Mouse (Mus musculus) embryonic facial prominence, embryonic 11.5 days (tissue): ENCODE measurements around the gene Brd4. TPM values are rescaled to one million over a fixed set of nuclear protein-coding genes. Genes with fewer than 3 reads are reported as not detected.

Experiments used
- ATAC-seq: fragments of 200-750 bp; cut with Nextera tagmentation; replicated peaks from 2 replicates; pipeline ENCODE4 v1.8.0; 2017; ENCODE audit warnings: low read depth; ENCODE audit not compliant: insufficient number of reproducible peaks, low FRiP score, low TSS enrichment
- DNase-seq: peaks from one replicate; pipeline ENCODE4 v3.0.0-alpha.2; 2015; ENCODE audit warnings: low spot score
- H3K27ac ChIP-seq: fragments of 300-500 bp; sonication (generic); replicated peaks from 2 replicates; pipeline ENCODE4 v1.5.1; 2014; ENCODE audit warnings: mild to moderate bottlenecking, low read depth, low read length, control low read depth
- H3K27me3 ChIP-seq: fragments of 300-500 bp; sonication (generic); 2 replicates; pipeline ENCODE4 v1.6.1; 2014; ENCODE audit warnings: mild to moderate bottlenecking, low read length, moderate library complexity, mixed read lengths; ENCODE audit not compliant: control insufficient read depth, insufficient read depth
- H3K36me3 ChIP-seq: fragments of 300-500 bp; sonication (generic); replicated peaks from 2 replicates; pipeline ENCODE4 v1.6.1; 2014; ENCODE audit warnings: low read depth, mild to moderate bottlenecking, low read length, moderate library complexity, mixed read lengths; ENCODE audit not compliant: control insufficient read depth, insufficient read depth
- H3K4me1 ChIP-seq: fragments of 300-500 bp; sonication (generic); 2 replicates; pipeline ENCODE4 v1.6.1; 2014; ENCODE audit warnings: low read length, mixed read lengths; ENCODE audit not compliant: control insufficient read depth, insufficient read depth
- H3K4me2 ChIP-seq: fragments of 300-500 bp; sonication (generic); 2 replicates; pipeline ENCODE4 v1.6.1; 2014; ENCODE audit warnings: low read depth, mild to moderate bottlenecking, control low read depth, low read length, moderate library complexity
- H3K4me3 ChIP-seq: fragments of 300-500 bp; sonication (generic); 2 replicates; pipeline ENCODE4 v1.5.1; 2014; ENCODE audit warnings: low read depth, low read length, control low read depth
- H3K9ac ChIP-seq: fragments of 300-500 bp; sonication (generic); replicated peaks from 2 replicates; pipeline ENCODE4 v1.6.1; 2014; ENCODE audit warnings: mild to moderate bottlenecking, control low read depth, low read length
- H3K9me3 ChIP-seq: fragments of 300-500 bp; sonication (generic); replicated peaks from 2 replicates; pipeline ENCODE4 v1.6.1; 2016; ENCODE audit warnings: mild to moderate bottlenecking, low read length, inconsistent platforms, mixed read lengths; ENCODE audit not compliant: control insufficient read depth
- WGBS: fragments of 180-500 bp; shearing (Covaris S2); extraction: QIAGEN DNeasy Blood & Tissue Kit; methylation state at CpG from one replicate; pipeline ENCODE4 v1.1.7; 2014; 5-methylcytosine and 5-hydroxymethylcytosine counted together
- polyA plus RNA-seq: library from polyadenylated mRNA; unstranded; fragments of >200 nt; fragmentation: Nextera tagmentation; extraction: Ambion mirVana; gene quantifications from 2 replicates; pipeline ENCODE4 v1.2.1, GENCODE M21; 2014

Brd4 gene
- polyA plus RNA-seq, 1 experiment from 2014 or later, result 81.5 TPM

DNA sequence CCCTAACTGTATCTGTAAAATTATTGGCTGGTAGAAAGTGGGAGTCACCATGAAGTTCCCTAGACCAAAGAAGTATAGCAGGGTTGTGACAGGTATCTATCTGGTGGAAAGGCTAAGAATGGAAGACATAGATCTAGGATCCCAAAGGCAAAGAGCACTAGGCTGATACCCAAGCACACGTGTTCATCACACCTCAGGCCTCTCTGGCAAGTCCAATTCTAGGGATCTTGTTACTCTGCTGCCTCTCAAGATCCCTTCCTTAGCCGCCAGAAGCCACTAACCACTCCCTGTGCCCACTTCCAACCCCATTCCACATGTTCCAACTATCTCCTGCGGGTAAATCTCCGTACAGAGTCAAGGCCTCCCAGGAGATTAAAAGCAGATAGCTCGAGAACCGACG is 35.4 kb upstream of the Brd4 start:
- H3K9me3 ChIP-seq, result no peaks in the 10 kb centered on the region
- H3K4me2 ChIP-seq, result peak overlapping the region; percentile 51
- under 1% methylated on average over 7 of the region's 7 CpGs for WGBS
- DNase-seq (peak; percentile 9), ATAC-seq (no peak)
- H3K4me1 ChIP-seq, result no peaks in the 10 kb centered on the region
- H3K36me3 ChIP-seq, result peaks cover 17% of the 10 kb centered on the region
- peak overlapping the region; percentile 95 for H3K9ac ChIP-seq
- H3K27me3 ChIP-seq, result no peaks in the 10 kb centered on the region
- H3K4me3 ChIP-seq, result peak overlapping the region; percentile 91
- H3K27ac ChIP-seq, result no peak overlapping the region

DNA sequence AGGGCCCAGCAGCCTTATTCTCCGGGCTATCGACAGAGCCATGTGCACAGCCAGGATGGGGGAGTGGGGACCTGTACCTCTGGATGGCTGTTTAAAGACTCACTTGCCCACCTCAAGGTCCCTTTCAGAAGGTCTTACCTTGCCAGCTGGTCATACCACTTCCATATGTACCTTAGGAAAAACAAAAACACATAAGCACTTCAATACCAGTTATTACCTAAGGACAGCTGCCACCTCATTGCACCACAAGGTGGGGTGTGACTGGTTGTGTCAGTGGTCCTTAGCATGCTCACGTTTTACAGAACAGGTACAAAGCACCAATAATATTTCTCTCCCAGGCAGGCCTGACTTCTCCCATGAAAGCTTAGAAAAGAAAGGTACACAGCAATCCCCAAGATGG is 33.2 kb upstream of the Brd4 start:
- no peak for ATAC-seq
- no peak overlapping the region for H3K4me3 ChIP-seq
- H3K9ac ChIP-seq, result no peak overlapping the region
- no peaks in the 10 kb centered on the region for H3K4me1 ChIP-seq
- H3K36me3 ChIP-seq, result peaks cover 21% of the 10 kb centered on the region
- H3K9me3 ChIP-seq, result no peaks in the 10 kb centered on the region
- WGBS, result 85% methylated on average over 3 of the region's 3 CpGs
- H3K27me3 ChIP-seq, result no peaks in the 10 kb centered on the region
- H3K27ac ChIP-seq, result no peak overlapping the region
- H3K4me2 ChIP-seq, result no peak overlapping the region
- DNase-seq, result no peak

DNA sequence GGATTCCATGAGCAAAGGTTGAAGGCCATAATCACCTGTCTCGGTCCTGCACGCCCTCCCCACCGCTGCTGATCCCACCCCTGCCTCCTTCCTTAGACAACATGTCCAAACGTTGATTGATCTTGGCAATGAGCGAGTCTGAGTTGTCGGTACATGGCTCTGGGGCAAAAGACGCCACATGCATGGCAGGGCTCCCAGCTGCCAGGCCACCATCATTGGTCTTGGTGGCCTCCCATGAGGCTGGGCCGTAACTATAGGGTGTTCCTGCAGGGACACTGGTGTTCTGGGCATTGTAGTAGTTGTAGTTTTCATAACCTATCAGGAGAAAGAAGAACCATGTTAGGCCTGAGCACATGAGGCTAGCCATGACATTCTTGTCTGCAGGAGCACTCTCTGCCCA is 32.5 kb upstream of the Brd4 start:
- H3K4me2 ChIP-seq, result no peak overlapping the region
- DNase-seq (no peak), ATAC-seq (no peak)
- peaks cover 25% of the 10 kb centered on the region for H3K36me3 ChIP-seq
- WGBS, result 92% methylated on average over 8 of the region's 8 CpGs
- no peaks in the 10 kb centered on the region for H3K4me1 ChIP-seq
- no peak overlapping the region for H3K27ac ChIP-seq
- H3K27me3 ChIP-seq, result no peaks in the 10 kb centered on the region
- H3K4me3 ChIP-seq, result no peak overlapping the region
- H3K9me3 ChIP-seq, result no peaks in the 10 kb centered on the region
- H3K9ac ChIP-seq, result no peak overlapping the region

DNA sequence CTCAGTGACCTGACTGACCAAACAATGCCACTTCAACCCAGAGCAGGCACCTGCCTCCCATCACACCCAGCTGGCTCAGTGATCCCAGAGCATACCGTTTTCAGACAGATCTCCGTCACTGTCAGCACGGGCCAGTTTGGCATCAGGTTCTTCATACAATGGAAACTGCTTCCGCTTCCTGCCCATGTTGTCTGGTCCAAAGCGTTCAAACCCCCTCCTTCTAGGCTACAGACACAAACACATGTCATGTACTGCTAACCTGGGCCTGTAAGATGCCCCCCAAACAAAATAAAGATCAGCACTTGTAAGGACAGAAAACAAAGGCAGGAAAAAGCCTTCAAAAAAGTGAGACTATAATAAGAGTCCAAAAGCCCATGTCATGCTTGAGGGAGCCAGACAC is 31.0 kb upstream of the Brd4 start:
- H3K4me2 ChIP-seq, result no peak overlapping the region
- no peak for ATAC-seq
- no peak for DNase-seq
- H3K9ac ChIP-seq, result no peak overlapping the region
- peaks cover 29% of the 10 kb centered on the region for H3K36me3 ChIP-seq
- H3K9me3 ChIP-seq, result no peaks in the 10 kb centered on the region
- no peak overlapping the region for H3K27ac ChIP-seq
- 93% methylated on average over 5 of the region's 5 CpGs for WGBS
- no peaks in the 10 kb centered on the region for H3K27me3 ChIP-seq
- no peak overlapping the region for H3K4me3 ChIP-seq
- no peaks in the 10 kb centered on the region for H3K4me1 ChIP-seq

DNA sequence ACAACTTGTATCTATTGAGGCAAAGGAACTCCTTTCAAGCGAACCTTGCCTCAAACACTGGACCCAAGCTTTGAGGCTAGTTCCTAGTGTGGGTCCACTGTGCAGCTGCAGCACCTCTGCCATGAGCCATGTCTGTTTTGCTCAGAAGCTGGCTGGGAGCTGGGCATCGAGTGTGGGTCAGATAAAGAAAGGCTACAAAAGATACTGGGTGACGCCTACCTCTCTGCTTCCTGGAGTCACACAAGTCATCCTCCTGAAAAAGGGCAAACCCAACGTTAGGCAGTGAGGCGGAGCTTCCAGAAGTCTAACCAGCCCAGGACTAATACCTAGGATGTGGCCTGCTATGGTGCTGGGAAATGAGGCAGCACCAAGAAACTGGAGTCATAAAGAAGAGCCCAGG is 29.4 kb upstream of the Brd4 start:
- no peak for ATAC-seq
- H3K9ac ChIP-seq, result no peak overlapping the region
- H3K9me3 ChIP-seq, result no peaks in the 10 kb centered on the region
- no peak overlapping the region for H3K4me2 ChIP-seq
- H3K27me3 ChIP-seq, result no peaks in the 10 kb centered on the region
- no peak for DNase-seq
- H3K27ac ChIP-seq, result no peak overlapping the region
- H3K4me3 ChIP-seq, result no peak overlapping the region
- 84% methylated on average over 5 of the region's 5 CpGs for WGBS
- no peaks in the 10 kb centered on the region for H3K4me1 ChIP-seq
- peaks cover 35% of the 10 kb centered on the region for H3K36me3 ChIP-seq

DNA sequence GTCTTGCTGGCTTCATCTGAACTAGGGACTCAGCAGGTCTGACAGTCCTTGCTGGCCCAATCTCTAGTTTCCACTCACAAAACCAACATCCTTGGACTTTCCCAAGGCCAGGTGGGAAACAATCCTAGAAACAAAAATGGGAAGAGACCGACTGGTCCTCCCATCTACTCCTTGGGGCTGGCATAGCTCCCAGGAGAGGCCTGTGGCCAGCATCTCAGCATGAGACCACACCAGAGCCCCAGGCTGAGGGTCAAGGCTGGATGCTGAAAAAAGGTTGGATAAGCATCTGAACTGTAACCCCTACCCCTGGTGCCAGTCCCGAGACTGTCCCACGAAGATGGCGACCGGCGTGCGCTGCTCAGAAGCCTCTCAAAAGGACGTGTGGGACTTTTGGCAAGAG is 28.3 kb upstream of the Brd4 start:
- ATAC-seq (no peak), DNase-seq (no peak)
- no peaks in the 10 kb centered on the region for H3K27me3 ChIP-seq
- H3K36me3 ChIP-seq, result peaks cover 35% of the 10 kb centered on the region
- no peak overlapping the region for H3K4me2 ChIP-seq
- H3K4me1 ChIP-seq, result no peaks in the 10 kb centered on the region
- H3K9ac ChIP-seq, result no peak overlapping the region
- no peaks in the 10 kb centered on the region for H3K9me3 ChIP-seq
- H3K4me3 ChIP-seq, result no peak overlapping the region
- WGBS, result 95% methylated on average over 8 of the region's 8 CpGs
- H3K27ac ChIP-seq, result no peak overlapping the region

DNA sequence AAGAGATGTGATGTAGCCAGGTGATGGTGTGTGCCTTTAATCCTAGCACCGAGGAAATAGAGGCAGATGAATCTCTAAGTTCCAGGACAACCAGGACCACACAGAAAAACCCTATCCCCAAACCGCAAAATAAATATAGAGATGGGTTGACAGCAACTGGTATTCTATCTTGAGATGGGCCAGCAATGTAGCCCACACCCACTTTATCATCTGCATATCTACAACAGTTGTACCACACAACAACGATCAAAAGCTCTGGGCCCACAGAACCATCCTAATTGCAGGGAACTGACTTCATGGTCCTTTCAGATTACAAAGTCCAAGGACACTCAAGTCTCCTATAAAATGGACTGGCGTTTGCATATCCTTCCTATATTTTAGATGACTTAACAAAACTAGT is 23.4 kb upstream of the Brd4 start:
- no peak overlapping the region for H3K9ac ChIP-seq
- no peak overlapping the region for H3K27ac ChIP-seq
- H3K4me3 ChIP-seq, result no peak overlapping the region
- H3K9me3 ChIP-seq, result no peaks in the 10 kb centered on the region
- DNase-seq, result no peak
- H3K4me2 ChIP-seq, result no peak overlapping the region
- H3K27me3 ChIP-seq, result no peaks in the 10 kb centered on the region
- peaks cover 22% of the 10 kb centered on the region for H3K36me3 ChIP-seq
- 92% methylated on average over 4 of the region's 4 CpGs for WGBS
- no peak for ATAC-seq
- no peaks in the 10 kb centered on the region for H3K4me1 ChIP-seq

DNA sequence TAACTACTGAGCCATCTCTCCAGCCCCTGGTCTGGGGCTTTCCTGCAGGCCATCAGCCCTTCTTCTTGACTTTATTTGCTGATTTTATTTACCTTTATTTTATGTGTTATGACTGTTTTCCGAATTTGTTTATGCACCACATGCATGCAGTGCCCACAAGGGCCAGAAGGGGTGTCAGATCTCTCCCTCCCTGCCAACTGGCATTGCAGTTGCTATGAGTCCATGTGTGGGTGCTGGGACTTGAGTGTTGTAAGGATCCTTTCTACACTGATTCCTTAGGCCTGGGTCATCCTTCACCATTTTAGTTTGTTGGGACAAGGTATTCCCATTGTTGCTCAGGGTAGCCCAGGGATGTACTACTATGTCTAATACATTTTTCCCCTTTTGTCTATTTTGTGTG is 13.6 kb upstream of the Brd4 start:
- 89% methylated on average over 1 of the region's 1 CpGs for WGBS
- Histone ChIP-seq H3K27ac (no peak overlapping the region), H3K27me3 (no peaks in the 10 kb centered on the region), H3K9ac (no peak overlapping the region), H3K4me2 (no peak overlapping the region), H3K36me3 (no peaks in the 10 kb centered on the region), H3K4me3 (no peak overlapping the region), H3K9me3 (no peaks in the 10 kb centered on the region), H3K4me1 (no peaks in the 10 kb centered on the region)
- DNase-seq (no peak), ATAC-seq (no peak)
